Mouse (Mus musculus): Measurements from ENCODE around the gene Slc16a6. TPM values are rescaled to one million over a fixed set of nuclear protein-coding genes. Genes with fewer than 3 reads are reported as not detected.

Gene Slc16a6
- polyA plus RNA-seq, 1 experiment from 2014 or later: 6.0 TPM

DNA sequence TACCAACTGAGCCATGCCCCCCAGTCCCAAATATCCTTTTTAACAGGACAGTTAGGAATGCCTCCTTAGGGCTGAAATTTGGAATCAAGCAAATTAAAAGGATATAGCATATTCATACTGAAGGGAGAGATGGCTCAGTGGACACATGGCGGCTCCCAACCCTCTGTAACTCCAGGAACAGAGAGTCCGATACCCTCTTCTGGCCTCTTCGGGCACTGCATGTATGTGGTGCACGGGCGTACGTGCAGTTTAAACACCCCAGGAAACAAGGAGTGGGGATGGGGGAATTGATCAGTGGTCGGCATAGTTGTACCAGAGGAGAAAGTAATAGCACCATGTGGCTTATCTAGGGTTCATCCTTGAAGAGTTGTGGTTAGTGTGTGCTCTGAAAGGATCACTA is 28.8 kb downstream of the Slc16a6 start:
- 0 out of 2 replicates have a peak, but pooled peaks have one; percentile 34 for ATAC-seq (replicated peaks; ENCODE audit: low FRiP score)
- 49% methylated on average over 7 of the region's 7 CpGs for WGBS
- no peaks in the 10 kb centered on the region for H3K36me3 ChIP-seq (ENCODE audit: control insufficient read depth, insufficient read depth, low read length)

DNA sequence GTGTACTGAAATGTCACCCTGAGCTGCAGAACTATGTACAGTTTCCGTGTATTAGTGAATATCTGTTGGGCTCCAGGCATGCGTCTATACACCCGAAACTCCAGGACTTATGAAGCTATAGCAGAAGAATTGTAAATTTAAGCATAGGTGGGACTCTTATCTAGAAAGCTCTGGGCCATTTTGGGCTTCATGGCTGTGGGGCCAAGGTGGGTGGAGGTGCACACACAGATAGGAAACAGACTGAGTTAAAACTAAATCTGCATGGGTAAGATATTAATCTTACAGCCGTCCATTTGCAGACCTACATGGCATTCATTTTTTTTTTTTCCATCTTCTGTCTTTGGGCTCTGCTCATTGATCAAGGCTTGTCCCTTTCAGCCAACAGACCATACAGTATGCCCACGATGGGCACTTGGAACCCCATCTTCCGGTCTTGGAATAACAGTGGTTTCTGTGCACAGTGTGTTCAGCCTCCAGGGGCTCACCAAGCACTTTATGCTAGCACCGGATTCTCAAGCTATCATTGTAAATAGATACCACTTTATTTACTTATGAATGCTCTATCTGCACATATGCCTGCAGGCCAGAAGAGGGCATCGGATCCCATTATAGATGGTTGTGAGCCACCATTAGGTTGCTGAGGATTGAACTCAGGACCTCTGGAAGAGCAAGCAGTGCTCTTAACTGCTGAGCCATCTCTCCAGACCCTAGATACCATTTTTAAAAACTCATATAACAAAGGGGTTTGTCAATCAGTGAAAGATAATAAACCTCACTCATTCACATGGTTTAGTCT is 29.7 kb downstream of the Slc16a6 start:
- 91% methylated on average over 8 of the region's 8 CpGs for WGBS
- no peak overlapping the region for H3K4me3 ChIP-seq (ENCODE audit: low read depth, low read length)
- no peaks in the 10 kb centered on the region for H3K36me3 ChIP-seq (ENCODE audit: control insufficient read depth, insufficient read depth, low read length)
- no peak overlapping the region for H3K9ac ChIP-seq (ENCODE audit: low read length)
- H3K27ac ChIP-seq (ENCODE audit: low read depth, low read length): no peak overlapping the region
- no peak overlapping the region for H3K4me2 ChIP-seq (ENCODE audit: low read depth, low read length, severe bottlenecking)
- no peak for ATAC-seq (replicated peaks; ENCODE audit: low FRiP score)
- 0 out of 2 replicates have a peak, but pooled peaks cover 4% of the 10 kb centered on the region for H3K4me1 ChIP-seq (replicated peaks; ENCODE audit: control insufficient read depth, insufficient read depth, low read length)
- H3K9me3 ChIP-seq (ENCODE audit: control insufficient read depth, low read length): no peaks in the 10 kb centered on the region
- H3K27me3 ChIP-seq (ENCODE audit: control insufficient read depth, insufficient read depth, low read length): no peaks in the 10 kb centered on the region
- DNase-seq (ENCODE audit: low spot score): no peak

More for the DNA sequence above, 28.8 kb downstream of the Slc16a6 start:
- peak; percentile 66 for DNase-seq (ENCODE audit: low spot score)
- no peaks in the 10 kb centered on the region for H3K9me3 ChIP-seq (ENCODE audit: control insufficient read depth, low read length)
- H3K4me3 ChIP-seq (ENCODE audit: low read depth, low read length): no peak overlapping the region
- no peak overlapping the region for H3K27ac ChIP-seq (ENCODE audit: low read depth, low read length)
- no peaks in the 10 kb centered on the region for H3K27me3 ChIP-seq (ENCODE audit: control insufficient read depth, insufficient read depth, low read length)
- no peak overlapping the region for H3K4me2 ChIP-seq (ENCODE audit: low read depth, low read length, severe bottlenecking)
- H3K9ac ChIP-seq (ENCODE audit: low read length): no peak overlapping the region
- H3K4me1 ChIP-seq (replicated peaks; ENCODE audit: control insufficient read depth, insufficient read depth, low read length): 0 out of 2 replicates have a peak, but pooled peaks cover 4% of the 10 kb centered on the region

DNA sequence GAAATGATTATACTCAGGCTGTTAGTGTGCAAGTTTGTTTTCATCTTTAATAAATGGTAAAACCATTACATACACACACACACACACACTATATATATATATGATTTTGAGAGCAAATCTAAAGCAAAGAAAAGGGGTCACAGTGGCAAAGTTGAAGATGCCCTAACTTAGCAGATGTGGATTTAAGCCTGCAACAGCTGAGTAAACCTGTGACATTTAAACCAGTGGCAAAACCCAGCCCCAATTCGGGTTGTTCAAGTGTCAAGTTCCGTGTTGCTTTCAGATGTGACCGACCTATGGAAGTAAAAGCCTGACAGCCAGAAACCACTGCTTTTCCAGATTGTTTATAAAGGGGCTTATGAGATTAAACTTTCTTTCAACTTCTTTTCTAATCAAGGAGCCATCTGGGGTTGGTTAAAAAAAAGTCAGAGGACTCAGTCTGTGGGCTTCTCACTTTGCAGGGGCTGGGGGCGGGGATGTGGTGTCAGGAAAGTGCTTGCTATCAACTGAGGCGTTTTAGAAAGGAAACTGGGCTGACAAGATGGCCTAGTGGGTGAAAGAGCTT is 31.1 kb downstream of the Slc16a6 start:
- Histone ChIP-seq H3K4me1 (replicated peaks; ENCODE audit: control insufficient read depth, insufficient read depth, low read length) (0 out of 2 replicates have a peak, but pooled peaks cover 4% of the 10 kb centered on the region), H3K27ac (ENCODE audit: low read depth, low read length) (no peak overlapping the region), H3K9me3 (ENCODE audit: control insufficient read depth, low read length) (no peaks in the 10 kb centered on the region), H3K27me3 (ENCODE audit: control insufficient read depth, insufficient read depth, low read length) (no peaks in the 10 kb centered on the region), H3K4me3 (ENCODE audit: low read depth, low read length) (no peak overlapping the region), H3K36me3 (ENCODE audit: control insufficient read depth, insufficient read depth, low read length) (no peaks in the 10 kb centered on the region; the same call in 1 of the 2 replicates), H3K9ac (ENCODE audit: low read length) (no peak overlapping the region), H3K4me2 (ENCODE audit: low read depth, low read length, severe bottlenecking) (no peak overlapping the region)
- WGBS: 64% methylated on average over 5 of the region's 5 CpGs
- ATAC-seq (replicated peaks; ENCODE audit: low FRiP score): no peak
- no peak for DNase-seq (ENCODE audit: low spot score)

DNA sequence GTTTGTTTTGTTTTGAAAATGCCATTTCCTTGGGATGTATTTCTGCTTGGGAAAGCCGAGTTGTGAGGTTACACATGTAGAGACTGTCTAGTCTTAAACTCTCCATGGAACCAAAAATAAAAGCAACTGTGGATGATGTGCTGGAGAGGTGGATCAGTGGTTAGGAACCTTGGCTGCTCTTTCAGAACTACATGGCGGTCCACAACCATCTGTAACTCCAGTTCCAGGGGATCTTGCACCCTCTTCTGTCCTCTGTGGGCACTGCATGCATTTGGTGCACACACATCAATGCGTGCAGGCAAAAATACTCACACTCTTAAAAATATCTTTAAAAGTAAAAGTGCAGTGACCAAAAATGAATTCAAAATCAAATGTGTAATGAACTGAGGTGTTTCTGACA is 32.3 kb downstream of the Slc16a6 start:
- 0 out of 2 replicates have a peak, but pooled peaks cover 4% of the 10 kb centered on the region for H3K4me1 ChIP-seq (replicated peaks; ENCODE audit: control insufficient read depth, insufficient read depth, low read length)
- WGBS: 55% methylated on average over 3 of the region's 3 CpGs
- H3K36me3 ChIP-seq (ENCODE audit: control insufficient read depth, insufficient read depth, low read length): no peaks in the 10 kb centered on the region; the same call in 1 of the 2 replicates
- no peak overlapping the region for H3K4me2 ChIP-seq (ENCODE audit: low read depth, low read length, severe bottlenecking)
- no peaks in the 10 kb centered on the region for H3K9me3 ChIP-seq (ENCODE audit: control insufficient read depth, low read length)
- H3K27me3 ChIP-seq (ENCODE audit: control insufficient read depth, insufficient read depth, low read length): no peaks in the 10 kb centered on the region
- no peak overlapping the region for H3K4me3 ChIP-seq (ENCODE audit: low read depth, low read length)
- DNase-seq (ENCODE audit: low spot score) (peak; percentile 55), ATAC-seq (replicated peaks; ENCODE audit: low FRiP score) (no peak)
- no peak overlapping the region for H3K9ac ChIP-seq (ENCODE audit: low read length)
- no peak overlapping the region for H3K27ac ChIP-seq (ENCODE audit: low read depth, low read length)

DNA sequence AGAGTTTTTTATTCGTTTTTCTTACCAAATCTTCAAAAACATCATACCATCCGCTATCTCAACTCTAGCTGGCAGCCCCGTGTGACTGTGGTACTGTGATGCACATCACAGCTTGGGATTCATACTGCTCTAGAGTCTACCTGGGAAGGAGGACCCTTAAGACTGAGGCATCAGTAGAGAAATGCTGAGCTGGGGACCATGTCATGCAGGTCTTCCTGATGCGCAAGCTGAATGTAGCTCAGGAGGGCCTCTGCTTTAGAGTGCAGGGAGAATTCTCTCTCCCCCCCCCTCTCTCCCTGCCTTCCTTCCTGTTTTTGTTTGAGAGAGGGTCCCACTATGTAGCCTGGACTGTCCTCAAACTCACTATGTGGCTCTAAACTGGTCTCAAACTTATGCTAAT is 32.8 kb downstream of the Slc16a6 start:
- Histone ChIP-seq H3K27me3 (ENCODE audit: control insufficient read depth, insufficient read depth, low read length) (no peaks in the 10 kb centered on the region), H3K4me1 (replicated peaks; ENCODE audit: control insufficient read depth, insufficient read depth, low read length) (0 out of 2 replicates have a peak, but pooled peaks cover 4% of the 10 kb centered on the region), H3K27ac (ENCODE audit: low read depth, low read length) (no peak overlapping the region), H3K4me2 (ENCODE audit: low read depth, low read length, severe bottlenecking) (peak overlapping the region; percentile 74; the same call in 1 of the 2 replicates), H3K36me3 (ENCODE audit: control insufficient read depth, insufficient read depth, low read length) (no peaks in the 10 kb centered on the region; the same call in 1 of the 2 replicates), H3K9ac (ENCODE audit: low read length) (no peak overlapping the region), H3K9me3 (ENCODE audit: control insufficient read depth, low read length) (no peaks in the 10 kb centered on the region), H3K4me3 (ENCODE audit: low read depth, low read length) (no peak overlapping the region)
- DNase-seq (ENCODE audit: low spot score) (no peak), ATAC-seq (replicated peaks; ENCODE audit: low FRiP score) (no peak)
- 62% methylated on average over 4 of the region's 4 CpGs for WGBS

DNA sequence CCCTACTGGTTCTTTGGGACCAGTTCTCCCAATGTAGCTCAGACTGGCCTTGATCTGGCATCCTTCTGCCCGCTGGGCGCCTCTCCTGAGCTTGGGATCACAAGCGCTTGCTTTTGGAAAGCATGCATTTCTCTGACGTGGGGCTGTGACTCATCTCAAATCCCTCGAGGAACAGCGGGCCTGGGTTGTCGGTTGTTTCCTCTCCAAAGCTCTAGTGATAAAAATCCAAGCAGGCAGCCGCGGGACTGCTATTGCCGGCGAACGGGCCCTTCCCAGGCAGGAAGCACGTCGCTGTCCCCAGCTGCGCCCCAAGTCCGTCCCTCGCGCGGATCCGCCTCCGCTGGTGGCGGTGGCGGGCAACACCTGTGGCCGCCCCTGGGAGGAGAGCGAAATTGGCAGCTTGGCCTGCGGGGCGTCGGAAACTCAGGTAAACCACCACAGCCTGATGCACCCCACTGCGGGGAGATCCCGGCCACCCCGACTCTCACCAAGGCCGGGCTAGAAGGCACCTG is 33.5 kb downstream of the Slc16a6 start:
- Histone ChIP-seq H3K4me1 (replicated peaks; ENCODE audit: control insufficient read depth, insufficient read depth, low read length) (0 out of 2 replicates have a peak, but pooled peaks cover 4% of the 10 kb centered on the region), H3K4me2 (ENCODE audit: low read depth, low read length, severe bottlenecking) (peak overlapping the region; percentile 74), H3K27me3 (ENCODE audit: control insufficient read depth, insufficient read depth, low read length) (no peaks in the 10 kb centered on the region), H3K9ac (ENCODE audit: low read length) (peak overlapping the region; percentile 56), H3K4me3 (ENCODE audit: low read depth, low read length) (peak overlapping the region; percentile 33), H3K27ac (ENCODE audit: low read depth, low read length) (no peak overlapping the region), H3K9me3 (ENCODE audit: control insufficient read depth, low read length) (no peaks in the 10 kb centered on the region), H3K36me3 (ENCODE audit: control insufficient read depth, insufficient read depth, low read length) (no peaks in the 10 kb centered on the region; the same call in 1 of the 2 replicates)
- WGBS: 1% methylated on average over 32 of the region's 32 CpGs
- DNase-seq (ENCODE audit: low spot score): peak; percentile 74
- ATAC-seq (replicated peaks; ENCODE audit: low FRiP score): peak; percentile 72

DNA sequence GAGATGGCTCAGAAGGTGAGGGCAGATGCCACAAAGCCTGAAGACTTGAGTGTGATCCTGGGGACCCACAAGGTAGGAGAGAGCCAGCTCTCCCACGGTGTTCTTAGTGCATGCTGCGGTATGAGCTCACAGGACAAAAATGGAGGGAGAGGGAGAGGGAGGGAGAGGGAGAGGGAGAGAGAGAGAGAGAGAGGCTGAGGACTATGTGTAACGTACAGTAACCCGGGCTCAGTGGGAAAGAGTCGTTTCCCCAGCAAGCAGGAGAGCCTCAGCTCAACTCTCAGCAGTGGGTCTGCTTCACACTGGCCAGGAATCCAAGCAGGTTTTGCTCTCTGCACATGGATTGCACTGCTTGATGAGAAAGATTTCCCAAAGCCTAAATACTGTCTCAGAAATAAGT is 34.2 kb downstream of the Slc16a6 start:
- Histone ChIP-seq H3K27ac (ENCODE audit: low read depth, low read length) (no peak overlapping the region), H3K27me3 (ENCODE audit: control insufficient read depth, insufficient read depth, low read length) (no peaks in the 10 kb centered on the region), H3K4me3 (ENCODE audit: low read depth, low read length) (no peak overlapping the region), H3K4me2 (ENCODE audit: low read depth, low read length, severe bottlenecking) (no peak overlapping the region), H3K4me1 (replicated peaks; ENCODE audit: control insufficient read depth, insufficient read depth, low read length) (0 out of 2 replicates have a peak, but pooled peaks cover 4% of the 10 kb centered on the region), H3K36me3 (ENCODE audit: control insufficient read depth, insufficient read depth, low read length) (no peaks in the 10 kb centered on the region; the same call in 1 of the 2 replicates), H3K9me3 (ENCODE audit: control insufficient read depth, low read length) (no peaks in the 10 kb centered on the region), H3K9ac (ENCODE audit: low read length) (no peak overlapping the region; the same call in 1 of the 2 replicates)
- DNase-seq (ENCODE audit: low spot score): no peak
- WGBS: 29% methylated on average over 5 of the region's 5 CpGs
- peak; percentile 37 for ATAC-seq (replicated peaks; ENCODE audit: low FRiP score)

DNA sequence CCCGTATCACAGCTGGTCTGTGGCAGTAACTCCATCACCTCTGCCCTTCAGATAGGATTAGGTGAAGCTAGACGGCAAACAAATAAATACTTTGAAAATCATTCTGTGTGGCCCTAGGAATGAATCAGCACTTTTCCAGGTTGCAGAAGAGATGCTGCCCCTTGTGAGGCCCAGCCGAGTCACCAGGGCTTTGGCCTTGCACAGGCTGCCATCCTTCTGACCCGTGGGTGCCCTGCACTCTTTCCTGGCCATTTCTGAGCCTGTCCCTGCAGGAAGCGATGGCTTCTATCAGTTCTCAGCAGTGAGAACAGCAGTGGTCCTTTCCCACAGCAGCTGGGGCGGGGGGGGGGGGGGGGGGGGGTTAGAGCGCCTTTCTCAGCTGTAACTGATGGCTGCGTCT is 36.5 kb downstream of the Slc16a6 start:
- no peaks in the 10 kb centered on the region for H3K9me3 ChIP-seq (ENCODE audit: control insufficient read depth, low read length)
- 74% methylated on average over 7 of the region's 8 CpGs for WGBS
- H3K4me2 ChIP-seq (ENCODE audit: low read depth, low read length, severe bottlenecking): no peak overlapping the region
- no peaks in the 10 kb centered on the region; the same call in 1 of the 2 replicates for H3K36me3 ChIP-seq (ENCODE audit: control insufficient read depth, insufficient read depth, low read length)
- 0 out of 2 replicates have a peak, but pooled peaks cover 4% of the 10 kb centered on the region for H3K4me1 ChIP-seq (replicated peaks; ENCODE audit: control insufficient read depth, insufficient read depth, low read length)
- no peak overlapping the region for H3K9ac ChIP-seq (ENCODE audit: low read length)
- H3K27ac ChIP-seq (ENCODE audit: low read depth, low read length): no peak overlapping the region
- DNase-seq (ENCODE audit: low spot score): no peak
- H3K4me3 ChIP-seq (ENCODE audit: low read depth, low read length): no peak overlapping the region
- no peaks in the 10 kb centered on the region for H3K27me3 ChIP-seq (ENCODE audit: control insufficient read depth, insufficient read depth, low read length)
- ATAC-seq (replicated peaks; ENCODE audit: low FRiP score): no peak

All from forebrain, embryonic 11.5 days (tissue).